Mouse (Mus musculus): ENCODE results near the gene Trim28.

DNA sequence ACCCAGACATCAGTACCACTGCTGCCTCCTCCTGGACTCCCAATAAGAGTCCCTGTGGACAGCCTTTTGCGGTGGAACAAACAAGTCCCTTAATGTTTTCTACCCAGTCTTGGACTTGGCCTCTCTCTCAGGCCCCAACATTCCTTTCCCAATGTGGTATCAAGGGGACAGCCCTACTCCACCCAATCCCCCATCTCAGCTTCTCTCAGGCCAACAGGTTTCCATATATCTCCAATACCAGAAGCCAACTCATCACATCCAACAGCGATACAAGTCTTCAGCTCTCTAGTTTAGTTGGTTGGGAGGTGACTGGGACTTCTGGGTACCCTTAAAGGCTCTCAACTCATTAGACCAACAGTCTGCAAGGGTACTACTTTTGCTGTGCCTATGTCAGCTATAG, 54.6 kb downstream of the Trim28 start:
- TF ChIP-seq CTCF (IDR thresholded peaks at IDR 0.05) = no peak
- TF ChIP-seq EP300 (IDR thresholded peaks at IDR 0.05) = no peak

Measured in lung, postnatal 0 days (tissue).